Mouse (Mus musculus) neural tube, embryonic 12.5 days (tissue): Measurements from ENCODE around the gene Usp2. TPM values are rescaled to one million over a fixed set of nuclear protein-coding genes. Genes with fewer than 3 reads are reported as not detected.

Source experiments
- ATAC-seq: fragments of 200-750 bp; cut with Nextera tagmentation; 2 replicates; pipeline ENCODE4 v1.8.0; 2017; ENCODE audit warnings: low read depth, mild to moderate bottlenecking, moderate TSS enrichment, moderate library complexity; ENCODE audit not compliant: low FRiP score
- H3K27ac ChIP-seq: fragments of 300-500 bp; sonication (generic); 2 replicates; pipeline ENCODE4 v1.5.1; 2016
- H3K27me3 ChIP-seq: fragments of 300-500 bp; sonication (generic); replicated peaks from 2 replicates; pipeline ENCODE4 v1.6.1; 2016; ENCODE audit warnings: mild to moderate bottlenecking
- H3K36me3 ChIP-seq: fragments of 300-500 bp; sonication (generic); 2 replicates; pipeline ENCODE4 v1.6.1; 2016; ENCODE audit warnings: mild to moderate bottlenecking
- H3K4me1 ChIP-seq: fragments of 300-500 bp; sonication (generic); 2 replicates; pipeline ENCODE4 v1.6.1; 2016
- H3K4me2 ChIP-seq: fragments of 300-500 bp; sonication (generic); replicated peaks from 2 replicates; pipeline ENCODE4 v1.6.1; 2016; ENCODE audit warnings: mild to moderate bottlenecking
- H3K4me3 ChIP-seq: fragments of 300-500 bp; sonication (generic); 2 replicates; pipeline ENCODE4 v1.5.1; 2016
- H3K9ac ChIP-seq: fragments of 300-500 bp; sonication (generic); 2 replicates; pipeline ENCODE4 v1.6.1; 2016; ENCODE audit warnings: mild to moderate bottlenecking
- H3K9me3 ChIP-seq: fragments of 300-500 bp; sonication (generic); 2 replicates; pipeline ENCODE4 v1.6.1; 2016; ENCODE audit warnings: mild to moderate bottlenecking
- whole genome bisulfite sequencing: fragments of 180-500 bp; shearing (Covaris S2); methylation state at CpG from one replicate; pipeline ENCODE4 v1.1.7; 2016; 5-methylcytosine and 5-hydroxymethylcytosine counted together
- polyA plus RNA-seq: library from polyadenylated mRNA; unstranded; fragments of >200 nt; fragmentation: Nextera tagmentation; extraction: Ambion mirVana; gene quantifications from 2 replicates; pipeline ENCODE4 v1.2.1, GENCODE M21; 2016

Usp2 gene
- polyA plus RNA-seq, 1 experiment from 2014 or later, result 9.3 TPM

GRCm38 (mm10) chr9:44079997-44080780 lies 13.4 kb downstream of the Usp2 start:
- H3K9ac ChIP-seq, result no peak overlapping the region
- no peaks in the 10 kb centered on the region for H3K9me3 ChIP-seq
- H3K4me3 ChIP-seq, result no peak overlapping the region
- ATAC-seq, result no peak
- H3K27ac ChIP-seq, result no peak overlapping the region
- no peak overlapping the region for H3K4me2 ChIP-seq
- WGBS, result 77% methylated on average over 10 of the region's 10 CpGs
- H3K27me3 ChIP-seq, result peaks cover 21% of the 10 kb centered on the region; the same call in 1 of the 2 replicates
- no peaks in the 10 kb centered on the region for H3K36me3 ChIP-seq
- H3K4me1 ChIP-seq, result peaks cover 30% of the 10 kb centered on the region

GRCm38 (mm10) chr9:44080953-44081352 lies 14.1 kb downstream of the Usp2 start:
- Histone ChIP-seq H3K9ac (no peak overlapping the region), H3K36me3 (no peaks in the 10 kb centered on the region), H3K4me1 (peaks cover 34% of the 10 kb centered on the region), H3K4me2 (no peak overlapping the region), H3K27me3 (peaks cover 29% of the 10 kb centered on the region), H3K9me3 (no peaks in the 10 kb centered on the region), H3K27ac (no peak overlapping the region), H3K4me3 (no peak overlapping the region)
- no peak for ATAC-seq
- 81% methylated on average over 5 of the region's 5 CpGs for WGBS

GRCm38 (mm10) chr9:44081581-44081980 lies 14.8 kb downstream of the Usp2 start:
- WGBS, result 66% methylated on average over 5 of the region's 5 CpGs
- no peaks in the 10 kb centered on the region for H3K9me3 ChIP-seq
- H3K4me3 ChIP-seq, result no peak overlapping the region
- no peak overlapping the region for H3K27ac ChIP-seq
- no peak overlapping the region for H3K4me2 ChIP-seq
- peaks cover 35% of the 10 kb centered on the region for H3K27me3 ChIP-seq
- ATAC-seq, result no peak
- H3K9ac ChIP-seq, result no peak overlapping the region
- peaks cover 31% of the 10 kb centered on the region for H3K4me1 ChIP-seq
- H3K36me3 ChIP-seq, result no peaks in the 10 kb centered on the region

DNA sequence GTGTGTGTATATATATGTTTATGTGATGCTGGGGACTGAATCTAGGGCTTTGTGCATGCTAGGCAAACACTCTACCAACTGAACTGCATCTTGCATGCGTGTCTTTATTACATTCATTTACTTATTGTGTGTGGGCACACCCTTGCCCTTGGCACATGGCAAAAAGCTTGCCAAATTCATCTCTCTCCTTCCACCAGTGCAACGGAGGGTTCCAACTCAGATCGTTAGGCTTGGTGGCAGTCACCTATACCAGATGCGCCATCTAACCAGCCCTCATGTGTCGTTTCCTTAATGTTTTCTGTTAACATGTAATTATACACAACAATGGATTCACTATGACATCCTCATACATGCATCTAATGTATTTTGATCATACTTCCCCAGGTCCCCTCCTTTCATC lies 15.4 kb downstream of the Usp2 start:
- ATAC-seq, result no peak
- H3K4me1 ChIP-seq, result peaks cover 30% of the 10 kb centered on the region
- H3K27ac ChIP-seq, result no peak overlapping the region
- no peak overlapping the region for H3K4me2 ChIP-seq
- H3K36me3 ChIP-seq, result no peaks in the 10 kb centered on the region
- H3K9ac ChIP-seq, result no peak overlapping the region
- no peak overlapping the region for H3K4me3 ChIP-seq
- H3K9me3 ChIP-seq, result no peaks in the 10 kb centered on the region
- WGBS, result 93% methylated on average over 5 of the region's 5 CpGs
- H3K27me3 ChIP-seq, result peaks cover 40% of the 10 kb centered on the region

DNA sequence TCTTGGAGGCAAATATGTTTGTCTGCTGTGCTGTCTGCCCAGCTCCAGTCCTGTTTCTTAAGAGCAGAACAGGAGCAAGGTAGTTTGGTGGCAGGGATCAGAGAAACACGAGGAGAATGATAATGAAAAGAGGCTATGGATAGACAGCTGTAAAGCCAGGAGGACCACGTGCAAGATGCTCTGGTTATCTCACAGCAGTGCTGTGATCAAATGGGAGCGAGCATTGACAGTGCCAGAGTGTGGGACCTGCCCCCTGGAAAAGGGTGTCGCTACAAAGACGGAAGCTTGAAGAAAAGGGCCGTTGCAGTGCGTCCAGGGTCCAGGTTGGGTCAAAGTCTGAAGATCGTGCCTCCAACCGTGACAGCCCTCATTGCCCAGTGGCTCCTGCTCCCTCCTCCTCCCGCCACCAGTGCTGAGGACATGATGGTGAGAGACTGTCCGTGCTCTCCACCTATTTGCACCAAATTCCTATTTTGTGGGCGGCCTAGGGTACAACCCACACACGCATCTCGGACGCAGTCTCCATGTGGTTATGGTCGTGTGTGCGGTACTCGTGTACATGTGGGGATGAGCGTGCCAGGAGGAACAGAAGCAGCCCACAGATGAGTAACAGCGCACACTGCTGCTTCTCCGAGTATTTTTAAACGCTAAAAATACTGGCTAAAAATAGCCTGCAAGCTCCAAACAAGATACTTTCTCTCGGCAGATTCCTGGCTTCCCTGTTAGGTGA lies 16.7 kb downstream of the Usp2 start:
- Histone ChIP-seq H3K4me3 (peak overlapping the region; percentile 61; the same call in 1 of the 2 replicates), H3K4me1 (peaks cover 35% of the 10 kb centered on the region)
- ATAC-seq, result no peak

GRCm38 (mm10) chr9:44084236-44084635 lies 17.4 kb downstream of the Usp2 start:
- peak overlapping the region; percentile 99 for H3K4me2 ChIP-seq
- WGBS, result 2% methylated on average over 14 of the region's 14 CpGs
- H3K27ac ChIP-seq, result no peak overlapping the region
- peak overlapping the region; percentile 61 for H3K4me3 ChIP-seq
- peak; percentile 39; the same call in 1 of the 2 replicates for ATAC-seq
- peak overlapping the region; percentile 67 for H3K9ac ChIP-seq
- H3K4me1 ChIP-seq, result peaks cover 28% of the 10 kb centered on the region
- no peaks in the 10 kb centered on the region for H3K9me3 ChIP-seq
- peaks cover 49% of the 10 kb centered on the region for H3K27me3 ChIP-seq
- no peaks in the 10 kb centered on the region for H3K36me3 ChIP-seq

More for the DNA sequence above, 16.7 kb downstream of the Usp2 start:
- Histone ChIP-seq H3K27me3 (peaks cover 49% of the 10 kb centered on the region), H3K9me3 (no peaks in the 10 kb centered on the region), H3K4me2 (peak overlapping the region; percentile 99), H3K27ac (no peak overlapping the region), H3K36me3 (no peaks in the 10 kb centered on the region), H3K9ac (no peak overlapping the region)
- WGBS, result 8% methylated on average over 23 of the region's 23 CpGs

- Histone ChIP-seq H3K4me1 (peaks cover 27% of the 10 kb centered on the region), H3K36me3 (no peaks in the 10 kb centered on the region), H3K9me3 (no peaks in the 10 kb centered on the region), H3K9ac (peak overlapping the region; percentile 67), H3K4me3 (peak overlapping the region; percentile 61), H3K27ac (no peak overlapping the region), H3K27me3 (peaks cover 49% of the 10 kb centered on the region), H3K4me2 (peak overlapping the region; percentile 99)
- WGBS, result under 1% methylated on average over 62 of the region's 62 CpGs
- ATAC-seq, result peak; percentile 68
These were observed 17.9 kb downstream of the Usp2 start for GRCm38 (mm10) chr9:44084659-44085229.

- H3K36me3 ChIP-seq, result no peaks in the 10 kb centered on the region
- no peaks in the 10 kb centered on the region for H3K9me3 ChIP-seq
- 3% methylated on average over 10 of the region's 10 CpGs for WGBS
- no peak overlapping the region for H3K27ac ChIP-seq
- peaks cover 27% of the 10 kb centered on the region for H3K4me1 ChIP-seq
- peaks cover 49% of the 10 kb centered on the region for H3K27me3 ChIP-seq
- H3K4me3 ChIP-seq, result peak overlapping the region; percentile 61
- peak overlapping the region; percentile 99 for H3K4me2 ChIP-seq
- ATAC-seq, result no peak
- peak overlapping the region; percentile 67 for H3K9ac ChIP-seq
These were observed 18.5 kb downstream of the Usp2 start for GRCm38 (mm10) chr9:44085276-44085675.

DNA sequence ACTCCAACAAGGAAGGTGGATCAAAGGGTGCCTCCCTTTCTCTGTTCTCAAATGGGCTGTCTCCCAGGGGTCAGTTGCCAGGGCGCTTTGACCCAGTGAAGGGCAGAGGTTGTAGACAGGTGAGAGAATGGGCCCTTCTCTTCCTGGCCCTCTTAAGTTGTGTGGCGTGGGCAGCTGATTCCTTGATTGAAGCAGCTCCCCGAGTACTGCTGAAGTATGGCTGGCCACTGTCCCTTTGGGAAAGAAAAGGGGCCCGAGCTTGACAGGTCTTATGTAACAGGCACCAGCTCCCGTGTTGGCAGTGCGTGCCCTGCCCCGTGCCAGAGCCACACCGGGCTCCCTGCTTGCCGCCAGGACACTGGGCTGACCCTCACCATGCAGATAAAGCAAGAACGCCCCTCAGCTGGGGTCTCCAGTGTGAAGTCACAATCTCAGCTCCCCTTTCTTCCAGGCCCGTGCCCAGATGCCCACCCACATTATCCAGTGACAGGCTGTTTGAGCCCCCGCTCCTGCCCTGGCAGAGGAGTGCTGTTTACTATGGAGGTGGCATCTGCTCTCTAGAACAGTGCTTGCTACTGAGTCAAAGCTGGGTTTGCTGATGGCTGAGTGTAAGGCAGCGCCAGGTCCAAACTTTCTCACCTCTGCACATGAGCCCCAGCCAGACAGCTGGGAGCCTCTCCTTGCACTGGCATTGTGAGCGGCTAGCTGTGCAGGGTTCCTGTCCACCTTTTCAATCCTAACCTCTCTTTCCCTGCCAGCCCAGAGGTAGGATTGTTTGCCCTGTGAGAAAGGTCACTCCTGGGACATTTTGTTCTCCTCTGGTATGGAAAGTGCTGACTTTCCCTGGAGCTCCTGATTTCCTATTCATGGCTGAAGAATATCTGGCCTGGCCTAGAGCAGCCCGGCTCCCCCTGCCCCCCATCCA lies 19.2 kb downstream of the Usp2 start:
- 68% methylated on average over 15 of the region's 15 CpGs for WGBS
- Histone ChIP-seq H3K9me3 (no peaks in the 10 kb centered on the region), H3K4me1 (peaks cover 27% of the 10 kb centered on the region), H3K4me3 (no peak overlapping the region), H3K27me3 (peaks cover 49% of the 10 kb centered on the region), H3K4me2 (peak overlapping the region; percentile 99), H3K27ac (no peak overlapping the region), H3K9ac (0 out of 2 replicates have a peak overlapping the region, but pooled peaks have one; percentile 67), H3K36me3 (0 out of 2 replicates have a peak, but pooled peaks cover under 1% of the 10 kb centered on the region)
- no peak for ATAC-seq

DNA sequence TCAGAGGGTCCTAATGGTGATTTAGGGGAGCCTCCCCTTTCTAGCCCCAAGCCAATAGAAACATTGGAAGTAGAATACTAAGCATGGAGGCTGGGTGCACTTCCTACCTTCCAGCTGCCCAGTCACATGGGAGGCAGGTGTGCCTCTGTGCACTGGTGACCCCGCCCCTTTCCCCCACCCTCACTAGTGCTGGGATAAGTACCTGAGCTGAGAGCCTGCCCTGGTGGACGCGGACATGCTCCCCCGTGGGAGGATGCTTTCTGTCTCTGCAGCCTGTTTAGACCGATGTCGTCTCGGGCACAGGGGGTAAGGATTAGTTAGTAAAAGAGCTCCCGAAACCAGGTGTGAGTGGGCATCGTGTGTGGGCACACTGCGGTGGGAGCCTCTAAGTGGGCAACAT lies 20.1 kb downstream of the Usp2 start:
- Histone ChIP-seq H3K4me3 (no peak overlapping the region), H3K9ac (no peak overlapping the region), H3K27ac (no peak overlapping the region), H3K4me1 (peaks cover 27% of the 10 kb centered on the region), H3K27me3 (peaks cover 48% of the 10 kb centered on the region), H3K9me3 (no peaks in the 10 kb centered on the region), H3K4me2 (no peak overlapping the region), H3K36me3 (peaks cover 6% of the 10 kb centered on the region; the same call in 1 of the 2 replicates)
- WGBS, result 43% methylated on average over 10 of the region's 10 CpGs
- ATAC-seq, result no peak

GRCm38 (mm10) chr9:44087761-44088455 lies 21.1 kb downstream of the Usp2 start:
- Histone ChIP-seq H3K27me3 (peaks cover 47% of the 10 kb centered on the region), H3K4me3 (no peak overlapping the region), H3K9me3 (no peaks in the 10 kb centered on the region), H3K36me3 (peaks cover 9% of the 10 kb centered on the region; the same call in 1 of the 2 replicates), H3K4me1 (peaks cover 27% of the 10 kb centered on the region), H3K4me2 (no peak overlapping the region), H3K9ac (no peak overlapping the region), H3K27ac (no peak overlapping the region)
- 13% methylated on average over 15 of the region's 15 CpGs for WGBS
- no peak for ATAC-seq
